Mouse (Mus musculus) CH12.LX (cell line): ENCODE data around the gene Prokr2. TPM values are rescaled to one million over a fixed set of nuclear protein-coding genes. Genes with fewer than 3 reads are reported as not detected.

ENCODE experiments used
- DNase-seq: peaks from one replicate; pipeline ENCODE4 v3.0.0-alpha.2; 2013; ENCODE audit errors: extremely low read depth
- H3K27ac ChIP-seq: 2 replicates; pipeline ENCODE4 v1.5.1; 2012; ENCODE audit warnings: low read depth, mild to moderate bottlenecking, control low read depth, moderate library complexity; ENCODE audit not compliant: insufficient read depth
- H3K27me3 ChIP-seq: replicated peaks from 2 replicates; pipeline ENCODE3; 2012; ENCODE audit warnings: inconsistent platforms
- H3K36me3 ChIP-seq, 2 experiments: replicated peaks in 1 of 2; 2 replicates each; pipeline versions ENCODE3 to v1.6.1; 2012; ENCODE audit warnings: inconsistent platforms in 1 of 2, low read length in 1 of 2, mild to moderate bottlenecking in 1 of 2, mixed read lengths in 1 of 2, moderate library complexity in 1 of 2; ENCODE audit not compliant: control insufficient read depth in 1 of 2, insufficient read depth in 1 of 2
- H3K4me1 ChIP-seq, 2 experiments: 2 replicates each; pipeline ENCODE4 v1.6.1; 2012; ENCODE audit warnings: inconsistent platforms in 1 of 2, moderate library complexity in 1 of 2; ENCODE audit not compliant: insufficient read depth in 2 of 2, control insufficient read depth in 1 of 2
- H3K4me2 ChIP-seq: 2 replicates; pipeline ENCODE4 v1.6.1; 2012; ENCODE audit warnings: low read depth, mild to moderate bottlenecking, control low read depth; ENCODE audit not compliant: poor library complexity, insufficient read depth, severe bottlenecking
- H3K4me3 ChIP-seq, 3 experiments: fragments of 150-350 bp in 1 of 3; sonication (generic) in 1 of 3; replicated peaks in 1 of 3; 2 replicates each; pipeline versions ENCODE3 to v1.5.1; 2011 to 2012; ENCODE audit warnings: low read depth in 2 of 3, low read length in 2 of 3, mild to moderate bottlenecking in 2 of 3, moderate library complexity in 2 of 3, control low read depth in 1 of 3, improper control_type of control experiment in 1 of 3, inconsistent platforms in 1 of 3, mixed read lengths in 1 of 3; ENCODE audit not compliant: poor library complexity in 1 of 3
- H3K79me2 ChIP-seq: replicated peaks from 2 replicates; pipeline ENCODE4 v1.6.1; 2012; ENCODE audit warnings: mild to moderate bottlenecking, moderate library complexity; ENCODE audit not compliant: control insufficient read depth, poor library complexity, insufficient read depth, severe bottlenecking; ENCODE audit errors: extremely low read depth
- H3K9ac ChIP-seq: 2 replicates; pipeline ENCODE4 v1.6.1; 2012; ENCODE audit warnings: low read depth, mild to moderate bottlenecking, control low read depth, moderate library complexity; ENCODE audit not compliant: insufficient read depth
- H3K9me3 ChIP-seq: replicated peaks from 2 replicates; pipeline ENCODE3; 2012; ENCODE audit warnings: low read length, inconsistent platforms, mixed read lengths
- BHLHE40 ChIP-seq: IDR thresholded peaks from 2 replicates; pipeline ENCODE4 v1.6.1; 2011; ENCODE audit warnings: mild to moderate bottlenecking, low read depth, low read length, improper control_type of control experiment
- CHD2 ChIP-seq: IDR thresholded peaks from 2 replicates; pipeline ENCODE4 v1.6.1; 2011; ENCODE audit warnings: low read length, improper control_type of control experiment
- CTCF ChIP-seq, 2 experiments: IDR thresholded peaks in 1 of 2; conservative IDR thresholded peaks in 1 of 2; 2 replicates each; pipeline ENCODE4 v1.5.1; 2011 to 2012; ENCODE audit warnings: low read depth in 2 of 2, low read length in 2 of 2, improper control_type of control experiment in 1 of 2, inconsistent platforms in 1 of 2, mild to moderate bottlenecking in 1 of 2, moderate library complexity in 1 of 2
- GABPA ChIP-seq: IDR thresholded peaks from 2 replicates; pipeline ENCODE4 v1.6.1; 2012; ENCODE audit warnings: low read depth, low read length, improper control_type of control experiment, inconsistent platforms; ENCODE audit not compliant: insufficient replicate concordance
- IRF4 ChIP-seq: IDR thresholded peaks from 2 replicates; pipeline ENCODE4 v1.6.1; 2014; ENCODE audit warnings: low read depth, mild to moderate bottlenecking, inconsistent platforms, low read length, improper control_type of control experiment
- JUND ChIP-seq: conservative IDR thresholded peaks from 2 replicates; pipeline ENCODE4 v1.6.1; 2011; ENCODE audit warnings: low read depth, low read length, improper control_type of control experiment
- MAFK ChIP-seq: IDR thresholded peaks from 2 replicates; pipeline ENCODE4 v1.6.1; 2011; ENCODE audit warnings: low read length, improper control_type of control experiment; ENCODE audit not compliant: insufficient replicate concordance
- MAX ChIP-seq: IDR thresholded peaks from 2 replicates; pipeline ENCODE4 v1.6.1; 2011; ENCODE audit warnings: low read length, improper control_type of control experiment
- MEF2A ChIP-seq: IDR thresholded peaks from 2 replicates; pipeline ENCODE4 v1.6.1; 2014; ENCODE audit warnings: low read depth, mild to moderate bottlenecking, inconsistent platforms, low read length, improper control_type of control experiment, borderline replicate concordance
- MXI1 ChIP-seq: IDR thresholded peaks from 2 replicates; pipeline ENCODE4 v1.6.1; 2011; ENCODE audit warnings: mild to moderate bottlenecking, low read depth, low read length, improper control_type of control experiment
- MYC ChIP-seq: IDR thresholded peaks from 2 replicates; pipeline ENCODE4 v1.6.1; 2011; ENCODE audit warnings: low read depth, mild to moderate bottlenecking, improper control_type of control experiment, low read length
- NELFE ChIP-seq: IDR thresholded peaks from 2 replicates; pipeline ENCODE4 v1.6.1; 2011; ENCODE audit warnings: low read depth, low read length, improper control_type of control experiment
- NRF1 ChIP-seq: IDR thresholded peaks from 2 replicates; pipeline ENCODE4 v1.6.1; 2014; ENCODE audit warnings: low read depth, mild to moderate bottlenecking, inconsistent platforms, low read length, improper control_type of control experiment, moderate library complexity
- RAD21 ChIP-seq: IDR thresholded peaks from 2 replicates; pipeline ENCODE4 v1.6.1; 2011; ENCODE audit warnings: low read depth, mild to moderate bottlenecking, low read length, improper control_type of control experiment, moderate library complexity
- SMC3 ChIP-seq: IDR thresholded peaks from 2 replicates; pipeline ENCODE4 v1.6.1; 2011; ENCODE audit warnings: low read depth, low read length, improper control_type of control experiment
- TBP ChIP-seq: conservative IDR thresholded peaks from 2 replicates; pipeline ENCODE4 v1.6.1; 2011; ENCODE audit warnings: low read depth, low read length, improper control_type of control experiment
- TCF12 ChIP-seq: IDR thresholded peaks from 2 replicates; pipeline ENCODE4 v1.6.1; 2014; ENCODE audit warnings: low read depth, mild to moderate bottlenecking, inconsistent platforms, low read length, improper control_type of control experiment
- USF1 ChIP-seq: IDR thresholded peaks from 2 replicates; pipeline ENCODE4 v1.6.1; 2014; ENCODE audit warnings: low read depth, mild to moderate bottlenecking, inconsistent platforms, low read length, improper control_type of control experiment
- ZC3H11A ChIP-seq: IDR thresholded peaks from 2 replicates; pipeline ENCODE4 v1.6.1; 2012; ENCODE audit warnings: low read depth, mild to moderate bottlenecking, inconsistent platforms, low read length, improper control_type of control experiment
- ZKSCAN1 ChIP-seq: IDR thresholded peaks from 2 replicates; pipeline ENCODE4 v1.6.1; 2012; ENCODE audit warnings: low read depth, inconsistent platforms, low read length, improper control_type of control experiment, borderline replicate concordance
- ZMIZ1 ChIP-seq: IDR thresholded peaks from 2 replicates; pipeline ENCODE4 v1.6.1; 2012; ENCODE audit warnings: low read depth, mild to moderate bottlenecking, inconsistent platforms, low read length, improper control_type of control experiment
- ZNF384 ChIP-seq: IDR thresholded peaks from 2 replicates; pipeline ENCODE4 v1.6.1; 2012; ENCODE audit warnings: low read depth, low read length, improper control_type of control experiment, inconsistent platforms
- dilution Hi-C: fragments of 300-500 bp; cut with MboI; formaldehyde crosslinking; loops from 2 replicates; pipeline ENCODE4 v1.14.3; 2020; ENCODE audit warnings: low sequenced_read_pairs; ENCODE audit not compliant: extremely low pct_unique_long_range_greater_than_20kb, extremely low pct_ligation_motif_present
- in situ Hi-C: fragments of 300-500 bp; cut with MboI; formaldehyde crosslinking; loops from 3 replicates; pipeline ENCODE4 v1.14.3; 2019; ENCODE audit warnings: low sequenced_read_pairs, low pct_ligation_motif_present, low pct_unique_long_range_greater_than_20kb, mixed read lengths
- polyA plus RNA-seq: library from polyadenylated mRNA; unstranded; fragments of >175 nt; gene quantifications from 2 replicates; pipeline ENCODE4 v1.2.1, GENCODE M21; 2012; ENCODE audit warnings: low read depth; ENCODE audit not compliant: insufficient read length
- total RNA-seq, 2 experiments: library from RNA; depleted of rRNA; stranded (reverse); fragments of 300-350 nt in 1 of 2; fragments of >200 nt in 1 of 2; gene quantifications; 2 replicates each; pipeline ENCODE4 v1.2.3; 2012 to 2014

Gene Prokr2
- total and polyA plus RNA-seq, 3 experiments: 0.04 TPM; not detected in 2

DNA sequence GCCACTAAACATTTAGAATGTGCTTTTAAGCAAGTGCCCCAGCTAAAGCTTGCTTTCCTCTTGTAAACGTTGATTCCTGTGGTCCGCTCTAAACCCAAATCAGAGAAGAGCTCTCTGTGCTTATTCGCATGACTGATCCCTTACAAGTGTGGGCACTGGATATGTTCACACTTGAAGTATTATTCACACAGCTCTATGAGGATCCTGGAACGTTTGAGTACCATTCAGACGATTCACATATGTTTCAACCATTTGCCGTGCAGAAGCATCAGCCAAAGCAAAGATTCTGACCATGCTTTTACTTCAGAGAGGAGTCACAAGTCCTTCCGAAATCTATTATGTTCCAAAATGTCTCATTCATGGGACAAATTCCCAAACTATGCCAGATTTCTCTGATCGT is 12.9 kb upstream of the Prokr2 start:
- dilution Hi-C loops: no loop called here
- Histone ChIP-seq H3K4me2 (no peak overlapping the region), H3K36me3 (no peaks in the 10 kb centered on the region), H3K27ac (no peak overlapping the region), H3K79me2 (no peaks in the 10 kb centered on the region), H3K4me3 (no peak overlapping the region), H3K9ac (no peak overlapping the region), H3K27me3 (no peaks in the 10 kb centered on the region), H3K9me3 (peaks cover 24% of the 10 kb centered on the region), H3K4me1 (no peaks in the 10 kb centered on the region)
- in situ Hi-C loops: no loop called here
- no peak for TF ChIP-seq ZKSCAN1
- TF ChIP-seq NRF1: no peak
- no peak for TF ChIP-seq ZC3H11A
- TF ChIP-seq CTCF (conservative IDR thresholded peaks at IDR 0.05 in 1 of 2, IDR thresholded peaks at IDR 0.05 in 1 of 2; ENCODE audit: low read depth in 2 of 2, low read length in 2 of 2): no peak
- no peak for TF ChIP-seq TBP
- no peak for TF ChIP-seq GABPA
- no peak for TF ChIP-seq IRF4
- TF ChIP-seq SMC3: no peak
- TF ChIP-seq BHLHE40: no peak
- TF ChIP-seq NELFE: no peak
- TF ChIP-seq MAFK: no peak
- TF ChIP-seq ZMIZ1: no peak
- no peak for TF ChIP-seq RAD21
- no peak for TF ChIP-seq TCF12
- no peak for TF ChIP-seq MEF2A
- TF ChIP-seq USF1: no peak
- TF ChIP-seq MAX: no peak
- TF ChIP-seq, all 38 proteins: peak for 0
- no peak for DNase-seq

DNA sequence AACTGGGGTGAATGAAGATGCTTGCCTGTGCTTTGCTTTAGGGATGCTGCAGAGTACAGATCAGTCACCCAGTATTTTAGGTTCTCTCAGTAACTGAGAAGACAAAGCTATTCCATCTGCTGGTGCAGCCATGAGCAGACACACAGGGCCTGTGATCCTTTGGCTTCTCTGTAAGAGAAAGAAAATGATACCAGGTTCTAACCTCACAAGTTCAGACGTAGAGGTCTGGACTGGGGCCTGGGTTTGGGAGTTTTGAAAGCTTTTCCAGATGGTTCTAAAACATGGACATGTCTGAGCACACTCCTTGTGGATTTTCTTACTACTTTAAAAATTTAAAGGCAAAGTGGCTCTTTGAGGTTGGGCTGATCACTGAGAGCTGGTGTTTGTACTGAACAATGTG is 10.5 kb upstream of the Prokr2 start:
- TF ChIP-seq USF1: no peak
- TF ChIP-seq JUND: no peak
- no peak for TF ChIP-seq ZNF384
- no peak for TF ChIP-seq MYC
- no peak for TF ChIP-seq GABPA
- TF ChIP-seq NRF1: no peak
- no peak for TF ChIP-seq CHD2
- TF ChIP-seq MXI1: no peak
- TF ChIP-seq NELFE: no peak
- no peak overlapping the region for H3K27ac ChIP-seq
- peaks cover 20% of the 10 kb centered on the region for H3K9me3 ChIP-seq
- H3K79me2 ChIP-seq: no peaks in the 10 kb centered on the region
- no peaks in the 10 kb centered on the region for H3K36me3 ChIP-seq
- in situ Hi-C loops: no loop called here
- H3K4me2 ChIP-seq: no peak overlapping the region
- no peak overlapping the region for H3K9ac ChIP-seq
- dilution Hi-C loops: no loop called here
- no peak overlapping the region for H3K4me3 ChIP-seq
- H3K27me3 ChIP-seq: no peaks in the 10 kb centered on the region
- no peaks in the 10 kb centered on the region for H3K4me1 ChIP-seq
- DNase-seq: no peak
